In the genomic region with DNA sequence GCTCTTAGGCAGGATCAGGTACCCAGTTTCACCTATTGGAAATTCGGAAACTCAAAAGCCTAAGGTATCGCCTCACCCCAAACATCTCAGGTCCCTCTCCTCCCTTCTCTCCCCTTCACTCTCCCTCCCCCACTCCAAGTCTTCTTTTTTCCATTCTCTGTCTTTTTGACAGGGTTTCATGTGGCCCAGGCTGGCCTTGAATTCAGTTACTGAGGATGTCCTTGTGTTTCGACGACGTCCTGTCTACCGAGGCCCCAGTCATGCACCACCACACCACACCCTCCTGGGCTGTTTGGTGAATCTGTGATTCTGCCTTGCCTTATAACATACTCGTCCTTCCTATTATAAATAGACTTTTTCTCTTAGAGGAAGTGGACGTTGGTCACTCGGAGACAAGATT, we compare ENCODE assay signal across 28 mouse cellular contexts. TPM values are rescaled to one million over a fixed set of nuclear protein-coding genes. Genes with fewer than 3 reads are reported as not detected.
A peak's percentile ranks its signal among the peaks of the same experiment; 100 is the strongest.
DNase-seq lines count a peak whose midpoint lies in the region; ATAC-seq lines count a peak whose summit lies in the region.
"Had no signal": no experiment of that assay in that cellular context is flagged by ENCODE, and none has a peak within 500 bp of the region (broad histone marks: within the 10 kb centered on the region; RNA-seq: fewer than 3 reads in every experiment).

No protein-coding gene starts in this region.

- no peaks in the 10 kb centered on the region for H3K9me3 ChIP-seq in kidney, embryonic 15.5 days (replicated peaks)
- H3K9me3 ChIP-seq in midbrain, embryonic 10.5 days (replicated peaks) = no peaks in the 10 kb centered on the region
- H3K9me3 ChIP-seq: embryonic facial prominence, embryonic 15.5 days; heart, embryonic 13.5 days; intestine, embryonic 15.5 days; limb, embryonic 12.5 days had no signal

- H3K4me2 ChIP-seq in kidney, embryonic 15.5 days = no peak overlapping the region
- H3K4me2 ChIP-seq: embryonic facial prominence, embryonic 15.5 days; hindbrain, embryonic 14.5 days; intestine, embryonic 15.5 days; limb, embryonic 12.5 days; liver, embryonic 11.5 days had no signal

- H3K4me3 ChIP-seq in kidney, embryonic 15.5 days (replicated peaks) = no peak overlapping the region
- H3K4me3 ChIP-seq in midbrain, embryonic 10.5 days = no peak overlapping the region
- H3K4me3 ChIP-seq: embryonic facial prominence, embryonic 15.5 days; heart, embryonic 13.5 days; intestine, embryonic 15.5 days; layer of hippocampus, adult 2 months; limb, embryonic 12.5 days had no signal

- 73% methylated on average over 9 of the region's 9 CpGs for WGBS in kidney, embryonic 15.5 days
- WGBS in midbrain, embryonic 10.5 days = 83% methylated on average over 9 of the region's 9 CpGs

- DNase-seq in adrenal gland, postnatal 36 days = peak; percentile 26 to 44
- DNase-seq in adrenal gland, adult 2 months = no peak
- peak; percentile 37 for DNase-seq in 416B (ENCODE audit: low read depth)
- DNase-seq in CD4-positive, CD25-positive, alpha-beta regulatory T cell, adult 2 months (ENCODE audit: low read depth, low spot score) = peak; percentile 58
- peak; percentile 52 for DNase-seq in naive thymus-derived CD4-positive, alpha-beta T cell, adult 2 months (ENCODE audit: low read depth)
- DNase-seq in midbrain, embryonic 10.5 days (ENCODE audit: low spot score) = no peak
- DNase-seq: adrenal gland, postnatal 10 days; cerebellum, adult 9-10 months; gastrocnemius, postnatal 14 days; heart, adult 18-20 months; heart, postnatal 4 days; kidney, adult 8-10 months; kidney, postnatal 25 days; layer of hippocampus, postnatal 36 days; liver, postnatal 0 days; right cerebral cortex, postnatal 14 days; thymus, postnatal 36 days had no signal

- peaks cover 18% of the 10 kb centered on the region for H3K4me1 ChIP-seq in kidney, embryonic 15.5 days
- H3K4me1 ChIP-seq in midbrain, embryonic 10.5 days = no peaks in the 10 kb centered on the region

- no peaks in the 10 kb centered on the region for H3K36me3 ChIP-seq in kidney, embryonic 15.5 days
- H3K36me3 ChIP-seq in midbrain, embryonic 10.5 days = 0 out of 2 replicates have a peak, but pooled peaks cover 3% of the 10 kb centered on the region
- H3K36me3 ChIP-seq: embryonic facial prominence, embryonic 15.5 days; intestine, embryonic 15.5 days; limb, embryonic 12.5 days had no signal

- no peak overlapping the region for H3K27ac ChIP-seq in kidney, embryonic 15.5 days
- no peak overlapping the region for H3K27ac ChIP-seq in midbrain, embryonic 10.5 days (replicated peaks)
- H3K27ac ChIP-seq: embryonic facial prominence, embryonic 15.5 days; heart, embryonic 13.5 days; hindbrain, embryonic 14.5 days; intestine, embryonic 15.5 days; layer of hippocampus, adult 2 months; limb, embryonic 12.5 days; macrophage had no signal

- no peak overlapping the region for H3K9ac ChIP-seq in kidney, embryonic 15.5 days
- H3K9ac ChIP-seq: embryonic facial prominence, embryonic 15.5 days; hindbrain, embryonic 14.5 days; intestine, embryonic 15.5 days; limb, embryonic 12.5 days; liver, postnatal 0 days had no signal

- no peaks in the 10 kb centered on the region for H3K27me3 ChIP-seq in kidney, embryonic 15.5 days
- no peaks in the 10 kb centered on the region for H3K27me3 ChIP-seq in midbrain, embryonic 10.5 days (ENCODE audit: low read depth, poor library complexity, severe bottlenecking)
- H3K27me3 ChIP-seq: embryonic facial prominence, embryonic 15.5 days; heart, embryonic 13.5 days; intestine, embryonic 15.5 days; limb, embryonic 12.5 days had no signal

- ATAC-seq in kidney, embryonic 15.5 days (replicated peaks; ENCODE audit: low FRiP score) = no peak
- ATAC-seq: forebrain, embryonic 14.5 days; intestine, embryonic 15.5 days; liver, postnatal 0 days; lung, postnatal 0 days had no signal

RNA-seq across cellular contexts. Expression of a gene that starts 13.7 kb away (rescaled TPM):
- 1 to 10 TPM; 1.8 to 2.5 TPM for total RNA-seq in adrenal gland, postnatal 36 days (2021)
- total RNA-seq in adrenal gland, adult 2 months (2021) = 1 to 10 TPM; 1.6 to 3.4 TPM
- 7.0 and 13.6 TPM in 2 replicates for polyA plus RNA-seq in adrenal gland, adult 2 months (2012; rRNA removed)
- polyA plus RNA-seq in kidney, embryonic 15.5 days (2015; fragmentation: Nextera tagmentation; extraction: Ambion mirVana) = 1.3 and 2.4 TPM in 2 replicates
- 2.0 and 2.1 TPM in 2 replicates for polyA plus RNA-seq in midbrain, embryonic 10.5 days (2016; fragmentation: Nextera tagmentation; extraction: Ambion mirVana)
- total RNA-seq: layer of hippocampus, adult 2 months; layer of hippocampus, postnatal 36 days had no signal

RNA-seq across cellular contexts. Expression of a gene that starts 34.7 kb away (rescaled TPM):
- total RNA-seq in adrenal gland, postnatal 36 days (2021) = 10 to 100 TPM in 1 of 2 experiments, 1 to 10 TPM in 1; 9.3 to 12.4 TPM
- 10 to 100 TPM; 15.8 to 24.2 TPM for total RNA-seq in adrenal gland, adult 2 months (2021)
- 17.8 and 33.3 TPM in 2 replicates for polyA plus RNA-seq in adrenal gland, adult 2 months (2012; rRNA removed)
- 5.8 and 6.3 TPM in 2 replicates for polyA plus RNA-seq in kidney, embryonic 15.5 days (2015; fragmentation: Nextera tagmentation; extraction: Ambion mirVana)
- 6.6 and 9.0 TPM in 2 replicates for polyA plus RNA-seq in midbrain, embryonic 10.5 days (2016; fragmentation: Nextera tagmentation; extraction: Ambion mirVana)

Comparison
In these comparisons a context has a peak if more than half of its experiments do, and no peak if none do; other contexts are left out.
1. DNase-seq: peak in adrenal gland, postnatal 36 days (2 of 2), 416B (single experiment), CD4-positive, CD25-positive, alpha-beta regulatory T cell, adult 2 months (single experiment) and naive thymus-derived CD4-positive, alpha-beta T cell, adult 2 months (single experiment); none in adrenal gland, adult 2 months (single experiment) and midbrain, embryonic 10.5 days (single experiment).